Mouse (Mus musculus): ENCODE data around the gene Zfp58.
A peak's percentile ranks its signal among the peaks of the same experiment; 100 is the strongest.
"Not testable (repeated sequence)": the region's sequence is repeated elsewhere in the genome, so short reads cannot be mapped to it uniquely, and the experiment has no call there.

Zfp58 gene

DNA sequence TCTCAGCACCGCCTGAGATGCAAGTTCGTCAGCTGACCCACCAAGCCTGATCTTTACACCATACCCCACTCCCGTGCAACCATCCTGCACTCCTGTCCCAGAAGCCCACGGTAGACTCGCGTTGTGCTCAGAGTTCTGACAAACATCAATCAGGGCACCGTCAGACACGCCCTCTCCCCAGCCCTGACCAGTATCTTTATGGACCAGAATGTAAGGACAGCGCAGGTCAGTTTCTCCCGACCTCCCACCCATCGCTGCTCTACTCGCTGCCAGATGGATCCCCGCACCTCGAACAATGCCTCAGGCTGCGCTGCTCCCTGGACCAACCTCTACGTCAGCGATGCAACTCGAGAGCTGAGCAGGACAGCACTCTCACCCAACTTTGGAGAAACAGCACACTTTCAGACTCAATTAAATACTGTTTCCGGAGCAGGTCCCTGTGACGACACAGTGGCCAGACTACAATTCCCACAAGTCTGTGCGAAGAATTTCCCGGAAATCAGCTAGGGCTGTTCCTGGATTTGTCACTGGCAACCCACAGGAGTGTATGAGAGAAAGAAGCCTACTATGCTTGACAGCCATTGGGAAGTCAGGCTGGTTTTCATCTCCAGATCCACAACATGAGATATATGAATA lies at the start of gene Zfp58:
TSS of gene Zfp58 (minus strand) at position 472 of the 636 bp plus-strand sequence.
- DNase-seq (ENCODE audit: low spot score) = peak; percentile 87

DNA sequence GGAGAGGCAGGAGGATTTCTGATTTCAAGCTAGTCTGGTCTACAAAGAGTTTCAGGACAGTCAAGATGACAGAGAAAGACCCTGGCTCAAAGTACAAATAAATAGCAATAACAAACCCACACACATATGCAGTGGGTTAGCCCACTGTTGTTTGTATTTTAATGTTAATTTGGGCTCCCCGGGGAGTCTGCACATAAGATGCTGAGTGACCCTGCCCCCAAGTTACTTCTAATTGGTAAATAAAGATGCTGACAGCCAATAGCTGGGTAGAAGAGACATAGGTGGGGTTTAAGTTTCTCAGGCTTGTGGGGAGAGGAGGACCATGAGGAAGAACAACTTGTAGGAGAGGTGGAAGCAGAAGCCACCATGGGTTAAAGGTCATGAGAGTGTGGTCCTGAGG lies 45.6 kb upstream of the Zfp58 start:
- no peak for DNase-seq (ENCODE audit: low spot score)

DNA sequence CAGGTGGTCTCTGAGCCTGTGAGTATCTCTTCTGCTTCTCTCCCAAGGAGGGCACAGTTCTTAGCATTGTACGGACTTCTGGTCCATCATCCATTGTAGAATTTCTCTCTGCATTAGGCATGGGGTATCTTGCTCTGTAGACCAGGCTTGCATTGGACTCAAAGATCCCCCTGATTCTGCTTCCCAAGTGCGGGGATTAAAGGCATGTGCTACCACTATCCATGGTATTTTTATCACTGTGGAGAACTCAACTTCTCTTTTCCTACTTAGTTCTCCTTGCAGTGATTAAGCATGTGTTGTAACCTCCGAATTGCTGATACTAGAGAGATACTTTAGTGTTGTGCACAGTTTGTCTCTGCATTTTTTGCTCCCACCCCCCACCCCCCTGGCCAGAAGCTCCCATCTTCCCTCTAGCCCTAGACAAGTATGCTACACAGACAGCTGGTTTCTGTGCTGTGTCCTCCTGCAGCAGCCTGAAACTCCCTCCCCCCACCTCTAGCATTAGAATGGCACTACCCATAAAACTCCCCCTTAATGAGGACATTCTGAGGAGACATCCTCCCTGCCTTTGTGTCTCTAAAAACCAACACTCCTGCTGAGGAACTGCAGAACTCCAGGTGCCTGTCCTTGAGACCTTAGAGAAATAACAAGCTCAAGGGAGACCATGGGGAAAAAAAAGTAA lies 26.8 kb upstream of the Zfp58 start:
- no peak for DNase-seq (ENCODE audit: low spot score)

DNA sequence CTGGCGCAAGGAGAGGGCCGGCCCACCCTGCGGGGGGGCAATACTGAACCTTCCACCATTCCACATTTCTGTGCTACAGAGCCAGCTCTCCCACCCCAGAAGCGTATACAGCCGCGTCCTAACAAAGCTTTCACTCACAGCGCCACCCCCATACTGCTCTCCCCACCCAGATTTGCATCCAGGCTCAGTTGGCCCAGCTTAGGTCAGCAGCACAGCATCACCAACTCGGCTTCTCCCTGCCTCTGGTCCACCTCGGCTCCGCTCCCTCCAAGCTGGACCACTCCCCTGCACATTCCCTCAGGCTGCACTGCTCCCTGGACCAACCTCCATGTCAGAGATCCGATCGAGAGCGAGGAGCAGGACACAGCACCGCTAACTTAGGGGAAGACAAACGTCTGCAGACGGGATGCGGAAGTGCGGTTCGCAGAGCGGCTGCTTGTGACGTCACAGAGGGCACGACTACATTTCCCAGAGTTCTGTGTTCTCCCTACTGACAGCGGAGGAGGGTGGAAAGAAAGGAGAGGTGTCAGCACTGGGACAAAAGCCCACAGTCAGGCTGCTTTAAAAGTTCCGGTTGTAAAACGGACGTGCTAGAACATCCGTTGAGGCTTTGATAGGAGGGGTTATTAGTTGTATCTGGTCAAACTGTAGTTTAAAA lies 25.5 kb upstream of the Zfp58 start, which contains the start of the genes Gm26965 and Zfp87:
TSS of gene Gm26965 (minus strand) at position 399 of the 658 bp plus-strand sequence.
TSS of gene Zfp87 (minus strand) at position 425 of the 658 bp plus-strand sequence.
- DNase-seq (ENCODE audit: low spot score) = peak; percentile 95

DNA sequence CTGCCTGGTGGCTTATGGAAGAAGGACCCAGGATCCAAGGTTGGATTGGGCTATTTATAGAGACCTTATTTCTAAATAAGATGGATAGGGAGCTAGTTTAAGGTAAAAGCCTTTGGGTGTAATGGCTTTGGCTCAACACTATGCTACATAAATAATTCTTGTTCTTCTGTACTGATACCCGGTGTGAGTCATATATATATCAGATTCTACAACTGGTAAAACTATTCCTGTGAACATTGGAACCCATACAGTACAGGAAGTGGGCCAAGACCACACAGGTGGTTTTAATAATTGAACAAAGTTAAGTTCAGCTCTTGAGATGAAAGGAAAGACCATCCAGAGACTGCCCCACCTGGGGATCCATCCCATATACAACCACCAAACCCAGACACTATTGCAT lies 553 bp upstream of the Zfp58 start:
- no peak for DNase-seq (ENCODE audit: low spot score)

DNA sequence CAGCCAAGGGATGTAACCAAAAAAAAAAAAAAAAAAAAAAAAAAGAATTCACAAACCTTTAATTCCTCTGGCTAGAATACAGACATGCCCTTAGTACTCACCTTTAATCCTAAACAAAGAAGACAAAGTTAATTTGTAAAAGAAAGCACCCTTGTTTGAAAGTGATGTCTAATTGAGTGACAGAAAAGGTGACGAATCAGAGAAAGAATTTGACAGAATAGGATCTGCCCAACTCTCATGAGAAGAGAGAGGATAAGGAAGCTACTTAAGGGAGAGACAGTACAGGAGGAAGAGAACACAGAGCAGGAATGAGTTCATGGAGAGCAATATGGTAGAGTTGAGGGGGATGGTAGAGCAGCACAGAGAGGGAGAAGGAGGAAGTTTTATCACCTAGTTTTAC lies 4.7 kb downstream of the Zfp58 start:
- DNase-seq (ENCODE audit: low spot score) = no peak

DNA sequence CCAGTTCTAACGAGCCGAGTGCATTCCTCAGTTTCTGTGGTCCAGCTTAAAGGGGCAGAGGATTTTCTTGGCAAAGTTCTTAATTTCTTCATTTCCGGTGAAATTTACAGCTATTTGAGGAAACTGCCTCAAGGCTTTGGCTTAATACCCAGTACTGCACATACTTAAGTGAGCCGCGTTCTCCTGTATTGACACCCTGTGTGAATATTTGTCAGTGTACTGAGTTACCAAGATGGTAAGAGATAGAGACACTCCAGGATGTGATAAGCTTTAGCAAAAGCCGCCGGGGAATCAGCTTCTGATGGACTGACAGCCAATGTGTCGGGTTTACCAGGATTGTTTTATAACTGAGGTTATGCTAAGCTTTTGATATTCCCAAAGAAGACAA lies 15.9 kb downstream of the Zfp58 start:
- DNase-seq (ENCODE audit: low spot score) = no peak

DNA sequence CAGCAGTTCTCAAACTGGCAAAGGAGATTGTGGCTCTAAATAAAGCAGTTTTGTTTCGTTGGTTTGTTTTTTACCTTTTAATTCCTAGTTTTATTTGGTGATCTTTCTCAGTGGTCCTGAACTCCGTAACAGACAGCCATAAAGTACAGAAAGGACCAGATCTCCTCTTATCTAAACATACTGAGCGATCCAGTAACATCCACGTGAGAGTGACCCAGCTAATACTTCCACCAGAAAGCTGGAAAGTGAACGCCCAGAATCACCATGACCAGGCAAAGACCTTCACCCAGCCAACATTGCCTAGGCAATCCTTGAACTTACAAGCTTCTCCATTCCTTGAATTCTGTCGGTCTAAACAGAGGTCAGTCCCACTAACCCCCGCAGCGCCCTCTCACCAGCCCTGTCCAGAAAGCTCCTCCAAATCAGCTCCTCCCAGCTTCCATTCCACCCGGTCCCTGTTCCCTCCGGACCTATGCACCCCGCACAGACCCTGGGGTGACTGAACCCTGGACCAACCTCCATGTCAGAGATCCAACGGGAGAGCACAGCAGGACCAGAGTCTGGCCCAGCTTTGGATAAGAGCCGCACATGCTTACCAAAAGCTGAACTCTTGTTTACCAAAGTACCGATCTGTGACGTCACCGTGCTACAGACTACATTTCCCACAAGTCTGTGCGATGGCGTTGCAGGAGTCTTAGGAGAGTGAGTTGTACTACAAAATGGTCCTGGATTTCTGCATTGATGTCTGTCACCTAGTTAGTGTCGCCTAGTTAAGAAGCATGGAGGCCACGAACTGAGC lies 16.5 kb downstream of the Zfp58 start, which contains the start of gene Zfp874b:
TSS of gene Zfp874b (minus strand) at position 634 of the 799 bp plus-strand sequence.
- DNase-seq (ENCODE audit: low spot score) = peak; percentile 88

DNA sequence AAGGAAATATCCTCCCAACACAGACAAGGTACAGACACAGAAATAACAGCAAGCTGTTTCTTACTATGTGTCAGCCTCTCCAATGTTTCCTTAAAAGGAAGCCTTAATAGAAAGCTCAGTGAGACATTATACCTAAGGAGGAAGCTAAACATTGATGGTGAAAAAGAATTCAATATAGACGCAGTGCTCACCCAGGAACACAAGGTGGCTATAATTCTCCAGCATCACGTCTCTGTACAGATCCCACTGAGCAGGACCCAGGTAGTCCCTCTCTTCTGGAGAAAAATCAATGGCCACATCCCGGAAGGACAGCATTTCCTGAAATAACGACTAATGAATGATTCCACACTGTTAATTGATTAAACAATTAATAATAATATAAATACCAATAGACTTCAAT lies 18.8 kb downstream of the Zfp58 start:
- peak; percentile 24 for DNase-seq (ENCODE audit: low spot score)

DNA sequence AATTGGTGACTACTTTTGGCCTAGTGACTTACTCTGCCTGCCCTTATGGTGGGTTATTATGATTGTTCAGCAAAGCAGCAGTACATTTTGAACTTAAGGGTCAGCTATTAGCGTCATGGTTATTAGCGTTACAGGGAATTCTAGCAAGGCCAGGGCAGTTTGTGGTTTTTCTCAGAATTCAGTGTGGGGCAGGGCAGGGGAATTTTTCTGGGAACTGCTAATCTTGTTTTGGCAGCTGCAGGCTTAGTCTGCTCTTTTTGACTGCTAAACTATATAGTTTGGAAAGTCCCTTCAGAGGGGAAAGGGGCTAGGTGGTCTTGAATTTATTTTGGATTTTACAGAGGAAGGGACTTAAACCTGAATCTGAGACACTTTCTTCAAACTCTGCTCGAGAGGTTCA lies 31.1 kb downstream of the Zfp58 start:
- no peak for DNase-seq (ENCODE audit: low spot score)

DNA sequence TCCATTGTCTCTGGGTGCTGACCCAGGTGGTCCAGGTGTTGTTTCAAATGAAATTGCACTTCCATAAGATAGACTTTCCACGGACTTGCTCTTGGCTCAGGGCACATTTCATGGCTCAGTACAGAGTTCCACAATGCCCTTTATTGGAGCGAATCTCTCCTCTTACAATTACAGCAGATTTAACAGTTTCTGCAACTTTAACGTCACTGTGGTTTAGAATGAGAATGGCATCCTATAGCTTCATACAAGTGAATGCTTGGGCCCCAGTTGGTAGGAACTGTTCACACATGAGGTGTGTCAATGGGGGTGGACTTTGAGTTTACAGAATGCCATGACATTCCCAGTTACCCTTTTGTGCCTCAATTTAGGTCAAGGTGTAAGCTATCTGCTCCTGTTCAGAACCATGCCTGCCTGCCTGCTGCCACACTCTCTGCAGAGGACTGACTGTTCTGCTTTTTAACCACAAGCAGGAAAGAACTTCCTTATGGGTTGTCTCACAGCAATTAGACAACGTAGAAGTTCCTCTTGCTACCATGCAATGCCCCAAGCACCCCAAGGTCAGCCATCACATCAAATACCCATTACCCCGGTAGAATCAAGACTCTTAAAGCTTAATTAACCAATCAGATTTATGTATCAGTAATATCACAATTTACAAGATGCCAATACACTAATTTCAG lies 36.7 kb downstream of the Zfp58 start:
- not testable (repeated sequence) for DNase-seq (ENCODE audit: low spot score)

DNA sequence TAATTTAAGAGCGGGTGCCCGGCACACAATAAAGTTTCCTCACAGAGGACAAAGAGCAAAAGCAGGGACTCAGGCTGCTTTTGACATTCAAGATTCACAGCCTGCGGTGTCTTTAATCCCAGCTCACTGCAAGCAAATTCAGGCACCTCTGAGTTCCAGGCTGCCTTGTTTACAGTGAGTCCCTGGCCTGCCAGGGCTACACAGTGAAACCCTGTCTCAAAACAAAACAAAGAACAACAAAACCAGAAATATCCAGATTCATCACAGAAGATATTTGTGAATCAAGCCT lies 48.4 kb downstream of the Zfp58 start:
- DNase-seq (ENCODE audit: low spot score) = peak; percentile 17

DNA sequence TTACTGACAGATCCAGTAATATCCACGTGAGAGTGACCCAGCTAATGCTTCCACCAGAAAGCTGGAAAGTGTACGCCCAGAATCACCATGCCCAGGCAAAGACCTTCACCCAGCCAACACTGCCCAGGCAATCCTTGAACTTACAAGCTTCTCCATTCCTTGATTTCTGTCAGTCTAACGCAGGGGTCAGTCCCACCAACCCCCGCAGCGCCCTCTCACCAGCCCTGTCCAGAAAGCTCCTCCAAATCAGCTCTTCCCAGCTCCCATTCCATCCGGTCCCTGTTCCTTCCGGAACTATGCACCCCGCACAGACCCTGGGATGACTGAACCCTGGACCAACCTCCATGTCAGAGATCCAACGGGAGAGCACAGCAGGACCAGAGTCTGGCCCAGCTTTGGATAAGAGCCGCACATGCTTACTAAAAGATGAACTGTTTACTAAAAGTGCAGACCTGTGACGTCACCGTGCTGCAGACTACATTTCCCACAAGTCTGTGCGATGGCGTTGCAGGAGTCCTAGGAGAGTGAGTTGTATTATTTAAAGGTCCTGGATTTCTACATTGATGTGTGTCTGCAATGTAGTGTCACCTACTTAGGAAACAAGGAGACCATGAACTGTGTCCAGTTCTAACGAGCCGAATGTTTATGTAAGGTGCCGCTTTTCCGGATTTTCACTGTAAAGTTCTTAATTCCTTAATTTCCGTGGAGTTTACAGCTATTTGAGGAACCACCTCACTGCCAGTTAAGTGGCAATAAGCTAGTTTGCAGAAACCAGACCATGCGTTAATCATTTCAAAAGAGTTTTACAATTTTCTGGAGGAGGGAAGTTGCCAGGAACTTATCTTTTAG lies 49.0 kb downstream of the Zfp58 start, which contains the start of gene Zfp874a:
TSS of gene Zfp874a (minus strand) at position 453 of the 849 bp plus-strand sequence.
- DNase-seq (ENCODE audit: low spot score) = peak; percentile 88
